17 mouse cellular contexts compared by ENCODE assay signal in genomic region chr2:32636617-32637016, GRCm38 (mm10). TPM values are rescaled to one million over a fixed set of nuclear protein-coding genes. Genes with fewer than 3 reads are reported as not detected.
A peak's percentile ranks its signal among the peaks of the same experiment; 100 is the strongest.
DNase-seq lines count a peak whose midpoint lies in the region; ATAC-seq and TF ChIP-seq lines count a peak whose summit lies in the region.
"Had no signal": no experiment of that assay in that cellular context is flagged by ENCODE, and none has a peak within 500 bp of the region (broad histone marks: within the 10 kb centered on the region; RNA-seq: fewer than 3 reads in every experiment).

No protein-coding gene starts in this region.

- no peak overlapping the region for H3K9ac ChIP-seq in heart, embryonic 15.5 days
- no peak overlapping the region for H3K9ac ChIP-seq in liver, embryonic 13.5 days
- H3K9ac ChIP-seq in heart, postnatal 0 days (replicated peaks; ENCODE audit: low read depth, low read length) = no peak overlapping the region
- H3K9ac ChIP-seq in limb, embryonic 15.5 days = no peak overlapping the region
- H3K9ac ChIP-seq: forebrain, embryonic 12.5 days had no signal

- no peak for TF ChIP-seq EP300 in heart, postnatal 0 days (IDR thresholded peaks at IDR 0.05; ENCODE audit: low read depth)

- no peaks in the 10 kb centered on the region for H3K27me3 ChIP-seq in heart, embryonic 15.5 days
- H3K27me3 ChIP-seq in liver, embryonic 13.5 days = no peaks in the 10 kb centered on the region
- no peaks in the 10 kb centered on the region for H3K27me3 ChIP-seq in heart, postnatal 0 days (ENCODE audit: control insufficient read depth, insufficient read depth, low read length)
- H3K27me3 ChIP-seq in limb, embryonic 15.5 days = no peaks in the 10 kb centered on the region
- H3K27me3 ChIP-seq: forebrain, embryonic 12.5 days had no signal

- H3K4me2 ChIP-seq in heart, embryonic 15.5 days = no peak overlapping the region
- H3K4me2 ChIP-seq in liver, embryonic 13.5 days = no peak overlapping the region
- no peak overlapping the region for H3K4me2 ChIP-seq in heart, postnatal 0 days (ENCODE audit: low read depth, low read length)
- no peak overlapping the region for H3K4me2 ChIP-seq in limb, embryonic 15.5 days
- H3K4me2 ChIP-seq: forebrain, embryonic 12.5 days; midbrain, embryonic 11.5 days had no signal

- H3K4me1 ChIP-seq in heart, embryonic 15.5 days (replicated peaks) = peaks cover 37% of the 10 kb centered on the region
- peaks cover 24% of the 10 kb centered on the region for H3K4me1 ChIP-seq in liver, embryonic 13.5 days (replicated peaks)
- H3K4me1 ChIP-seq in heart, postnatal 0 days (ENCODE audit: control insufficient read depth, insufficient read depth) = peaks cover 10% of the 10 kb centered on the region
- peaks cover 25% of the 10 kb centered on the region for H3K4me1 ChIP-seq in limb, embryonic 15.5 days

- no peak overlapping the region for H3K4me3 ChIP-seq in heart, embryonic 15.5 days
- no peak overlapping the region for H3K4me3 ChIP-seq in liver, embryonic 13.5 days (replicated peaks)
- H3K4me3 ChIP-seq in heart, postnatal 0 days (ENCODE audit: low read depth, low read length) = no peak overlapping the region
- no peak overlapping the region for H3K4me3 ChIP-seq in limb, embryonic 15.5 days
- H3K4me3 ChIP-seq: forebrain, embryonic 12.5 days had no signal

- no peak for TF ChIP-seq CTCF in heart, postnatal 0 days (IDR thresholded peaks at IDR 0.05; ENCODE audit: low read depth)

- no peak for DNase-seq in heart, adult 8-10 months (ENCODE audit: low spot score)
- no peak for DNase-seq in liver, embryonic 13.5 days
- no peak for DNase-seq in liver
- no peak for DNase-seq in heart, postnatal 0 days (ENCODE audit: low spot score)
- DNase-seq in cerebellum, postnatal 10 days = no peak
- DNase-seq: cerebellum, adult 2 months; lung, postnatal 36 days; retina, postnatal 1 day; spleen, adult 18-20 months; thymus, postnatal 14 days had no signal

- ATAC-seq in heart, embryonic 15.5 days (replicated peaks; ENCODE audit: insufficient number of reproducible peaks, insufficient read depth, low FRiP score, low read depth) = no peak
- ATAC-seq in liver, embryonic 13.5 days (ENCODE audit: low read depth) = no peak
- no peak for ATAC-seq in heart, postnatal 0 days (ENCODE audit: insufficient read depth, low read depth)
- ATAC-seq in limb, embryonic 15.5 days (ENCODE audit: insufficient number of reproducible peaks, low FRiP score, low TSS enrichment, low read depth) = no peak
- ATAC-seq: inflammation-experienced regulatory T-cells, adult 6 months had no signal

- H3K27ac ChIP-seq in heart, embryonic 15.5 days = peak overlapping the region; percentile 74
- peak overlapping the region; percentile 49; the same call in 1 of the 2 replicates for H3K27ac ChIP-seq in liver, embryonic 13.5 days
- H3K27ac ChIP-seq in heart, postnatal 0 days (ENCODE audit: low read depth) = peak overlapping the region; percentile 66
- peak overlapping the region; percentile 67 for H3K27ac ChIP-seq in limb, embryonic 15.5 days
- H3K27ac ChIP-seq: forebrain, embryonic 12.5 days had no signal

- no peaks in the 10 kb centered on the region for H3K9me3 ChIP-seq in heart, embryonic 15.5 days (replicated peaks)
- no peaks in the 10 kb centered on the region for H3K9me3 ChIP-seq in liver, embryonic 13.5 days (replicated peaks)
- H3K9me3 ChIP-seq in heart, postnatal 0 days (replicated peaks; ENCODE audit: control insufficient read depth, low read length) = no peaks in the 10 kb centered on the region
- H3K9me3 ChIP-seq in limb, embryonic 15.5 days = no peaks in the 10 kb centered on the region
- H3K9me3 ChIP-seq: forebrain, embryonic 12.5 days; G1E had no signal

- WGBS in heart, embryonic 15.5 days = 71% methylated on average over 7 of the region's 7 CpGs
- 79% methylated on average over 7 of the region's 7 CpGs for WGBS in liver, embryonic 13.5 days (ENCODE audit: insufficient replicate concordance)
- WGBS in heart, postnatal 0 days = 81% methylated on average over 7 of the region's 7 CpGs
- 84% methylated on average over 7 of the region's 7 CpGs for WGBS in limb, embryonic 15.5 days

- peaks cover 24% of the 10 kb centered on the region for H3K36me3 ChIP-seq in heart, embryonic 15.5 days
- H3K36me3 ChIP-seq in liver, embryonic 13.5 days = no peaks in the 10 kb centered on the region
- peaks cover 35% of the 10 kb centered on the region for H3K36me3 ChIP-seq in heart, postnatal 0 days (replicated peaks; ENCODE audit: control insufficient read depth, insufficient read depth, low read length)
- H3K36me3 ChIP-seq in limb, embryonic 15.5 days = no peaks in the 10 kb centered on the region
- H3K36me3 ChIP-seq: forebrain, embryonic 12.5 days had no signal

RNA-seq across cellular contexts. Expression of gene Eng, which starts 9.8 kb away (rescaled TPM):
- 144 and 163 TPM in 2 replicates for polyA plus RNA-seq in heart, embryonic 15.5 days (2015; fragmentation: Nextera tagmentation; extraction: Ambion mirVana)
- 100 to 1,000 TPM; 111 to 143 (median 126) TPM for total RNA-seq in heart, adult 8-10 months (2022)
- polyA plus RNA-seq in liver, embryonic 13.5 days (2015; fragmentation: Nextera tagmentation; extraction: Ambion mirVana) = 20.6 and 23.4 TPM in 2 replicates
- 123 and 148 TPM in 2 replicates for total RNA-seq in heart, postnatal 0 days (2014; rRNA removed; ENCODE audit: low replicate concordance)
- 133 and 137 TPM in 2 replicates for polyA plus RNA-seq in heart, postnatal 0 days (2015; fragmentation: Nextera tagmentation; extraction: Ambion mirVana)
- polyA plus RNA-seq in limb, embryonic 15.5 days (2015; fragmentation: Nextera tagmentation; extraction: Ambion mirVana) = 64.6 and 71.5 TPM in 2 replicates
- total RNA-seq: neutrophil, adult 5-6 weeks had no signal
- polyA plus RNA-seq: inflammation-experienced regulatory T-cells, adult 6 months had no signal

RNA-seq across cellular contexts. Expression of gene Ak1, which starts 15.1 kb away (rescaled TPM):
- 360 and 390 TPM in 2 replicates for polyA plus RNA-seq in heart, embryonic 15.5 days (2015; fragmentation: Nextera tagmentation; extraction: Ambion mirVana)
- total RNA-seq in heart, adult 8-10 months (2022) = 100 to 1,000 TPM; 656 to 809 (median 697) TPM
- polyA plus RNA-seq in liver, embryonic 13.5 days (2015; fragmentation: Nextera tagmentation; extraction: Ambion mirVana) = 2.2 and 2.3 TPM in 2 replicates
- 544 and 572 TPM in 2 replicates for total RNA-seq in heart, postnatal 0 days (2014; rRNA removed; ENCODE audit: low replicate concordance)
- polyA plus RNA-seq in heart, postnatal 0 days (2015; fragmentation: Nextera tagmentation; extraction: Ambion mirVana) = 721 and 737 TPM in 2 replicates
- polyA plus RNA-seq in limb, embryonic 15.5 days (2015; fragmentation: Nextera tagmentation; extraction: Ambion mirVana) = 46.9 and 132 TPM in 2 replicates
- total RNA-seq: neutrophil, adult 5-6 weeks had no signal

RNA-seq across cellular contexts. Expression of gene St6galnac6, which starts 37.1 kb away (rescaled TPM):
- 28.5 and 29.0 TPM in 2 replicates for polyA plus RNA-seq in heart, embryonic 15.5 days (2015; fragmentation: Nextera tagmentation; extraction: Ambion mirVana)
- total RNA-seq in heart, adult 8-10 months (2022) = 100 to 1,000 TPM; 102 to 131 (median 114) TPM
- 10.0 and 12.8 TPM in 2 replicates for polyA plus RNA-seq in liver, embryonic 13.5 days (2015; fragmentation: Nextera tagmentation; extraction: Ambion mirVana)
- total RNA-seq in heart, postnatal 0 days (2014; rRNA removed; ENCODE audit: low replicate concordance) = 102 and 117 TPM in 2 replicates
- polyA plus RNA-seq in heart, postnatal 0 days (2015; fragmentation: Nextera tagmentation; extraction: Ambion mirVana) = 44.1 and 44.3 TPM in 2 replicates
- polyA plus RNA-seq in limb, embryonic 15.5 days (2015; fragmentation: Nextera tagmentation; extraction: Ambion mirVana) = 24.7 and 27.1 TPM in 2 replicates

RNA-seq across cellular contexts. Expression of gene St6galnac4, which starts 49.7 kb away (rescaled TPM):
- polyA plus RNA-seq in heart, embryonic 15.5 days (2015; fragmentation: Nextera tagmentation; extraction: Ambion mirVana) = 33.5 and 38.7 TPM in 2 replicates
- 10 to 100 TPM; 15.6 to 23.2 (median 20.7) TPM for total RNA-seq in heart, adult 8-10 months (2022)
- 13.5 and 14.1 TPM in 2 replicates for polyA plus RNA-seq in liver, embryonic 13.5 days (2015; fragmentation: Nextera tagmentation; extraction: Ambion mirVana)
- 25.7 and 28.0 TPM in 2 replicates for total RNA-seq in heart, postnatal 0 days (2014; rRNA removed; ENCODE audit: low replicate concordance)
- polyA plus RNA-seq in heart, postnatal 0 days (2015; fragmentation: Nextera tagmentation; extraction: Ambion mirVana) = 25.5 and 27.0 TPM in 2 replicates
- 33.8 and 44.2 TPM in 2 replicates for polyA plus RNA-seq in limb, embryonic 15.5 days (2015; fragmentation: Nextera tagmentation; extraction: Ambion mirVana)

Comparison
In these comparisons a context has a peak if more than half of its experiments do, and no peak if none do; other contexts are left out.
1. RNA of gene Ak1, which starts 15.1 kb away (polyA plus RNA-seq): 721 to 737 TPM in heart, postnatal 0 days, 360 to 390 TPM in heart, embryonic 15.5 days and 46.9 to 132 TPM in limb, embryonic 15.5 days; 2.2 to 2.3 TPM in liver, embryonic 13.5 days; every median in the first group is over 10 times any median in the second.
2. Peak in every context shown above with its lines, with median percentiles within 50 percentile points of each other: H3K27ac ChIP-seq.